Mouse (Mus musculus) lung, embryonic 16.5 days (tissue): ENCODE measurements at regions not wholly inside any gene's neighbourhood (a gene's known extent, or its start where the extent isn't known, plus 50 kb on each side); places are given as distances from the start of the nearest gene placed in this dataset.
"Not testable (repeated sequence)": the region's sequence is repeated elsewhere in the genome, so short reads cannot be mapped to it uniquely, and the experiment has no call there.

ENCODE experiments used
- ATAC-seq: fragments of 200-750 bp; cut with Nextera tagmentation; 2 replicates; pipeline ENCODE4 v1.8.0; 2017; ENCODE audit warnings: low read depth, mild to moderate bottlenecking, moderate library complexity
- H3K27ac ChIP-seq: fragments of 300-500 bp; sonication (generic); 2 replicates; pipeline ENCODE4 v1.5.1; 2014; ENCODE audit warnings: mild to moderate bottlenecking, control low read depth, low read length
- H3K27me3 ChIP-seq: fragments of 300-500 bp; sonication (generic); 2 replicates; pipeline ENCODE4 v1.6.1; 2014; ENCODE audit warnings: low read depth, low read length, mixed read lengths; ENCODE audit not compliant: control insufficient read depth, insufficient read depth
- H3K36me3 ChIP-seq: fragments of 300-500 bp; sonication (generic); 2 replicates; pipeline ENCODE4 v1.6.1; 2014; ENCODE audit warnings: low read length; ENCODE audit not compliant: control insufficient read depth, insufficient read depth
- H3K4me1 ChIP-seq: fragments of 300-500 bp; sonication (generic); replicated peaks from 2 replicates; pipeline ENCODE4 v1.6.1; 2014; ENCODE audit warnings: low read length, mixed read lengths; ENCODE audit not compliant: control insufficient read depth, insufficient read depth
- H3K4me2 ChIP-seq: fragments of 300-500 bp; sonication (generic); 2 replicates; pipeline ENCODE4 v1.6.1; 2014; ENCODE audit warnings: low read depth, low read length, control low read depth
- H3K4me3 ChIP-seq: fragments of 300-500 bp; sonication (generic); 2 replicates; pipeline ENCODE4 v1.5.1; 2014; ENCODE audit warnings: mild to moderate bottlenecking, low read length, control low read depth
- H3K9ac ChIP-seq: fragments of 300-500 bp; sonication (generic); 2 replicates; pipeline ENCODE4 v1.6.1; 2014; ENCODE audit warnings: low read length, control low read depth
- H3K9me3 ChIP-seq: fragments of 300-500 bp; sonication (generic); 2 replicates; pipeline ENCODE4 v1.6.1; 2016; ENCODE audit warnings: low read length; ENCODE audit not compliant: control insufficient read depth
- WGBS: fragments of 180-500 bp; shearing (Covaris S2); extraction: QIAGEN DNeasy Blood & Tissue Kit; methylation state at CpG from one replicate; pipeline ENCODE4 v1.1.7; 2014; 5-methylcytosine and 5-hydroxymethylcytosine counted together

DNA sequence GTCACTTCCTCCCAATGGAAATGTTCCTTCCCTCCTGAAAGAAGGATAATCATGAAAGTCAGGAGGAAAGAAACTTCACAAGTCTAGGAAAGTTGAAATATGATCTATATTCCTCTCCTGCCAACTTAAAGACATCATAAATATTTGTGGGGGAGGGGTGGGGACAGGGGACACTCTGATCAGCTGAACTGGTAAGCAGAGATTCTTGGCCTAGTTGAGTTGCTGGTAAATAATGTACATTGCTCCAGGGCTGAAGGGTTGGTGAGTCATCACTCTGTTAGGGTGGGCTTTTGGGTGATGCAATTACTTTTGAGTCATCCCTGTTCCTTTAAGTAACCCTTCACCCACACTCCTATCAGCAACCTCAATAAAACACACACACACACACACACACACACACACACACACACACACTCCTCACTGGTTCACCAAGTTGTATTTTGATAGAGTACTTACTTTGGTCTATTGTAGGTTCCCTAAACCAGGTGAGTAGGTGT is 56.0 kb downstream of the Ccdc71l start:
- Histone ChIP-seq H3K4me3 (no peak overlapping the region), H3K27me3 (no peaks in the 10 kb centered on the region), H3K4me1 (no peaks in the 10 kb centered on the region), H3K9ac (no peak overlapping the region), H3K4me2 (no peak overlapping the region), H3K27ac (no peak overlapping the region), H3K9me3 (no peaks in the 10 kb centered on the region), H3K36me3 (no peaks in the 10 kb centered on the region)
- ATAC-seq = no peak

DNA sequence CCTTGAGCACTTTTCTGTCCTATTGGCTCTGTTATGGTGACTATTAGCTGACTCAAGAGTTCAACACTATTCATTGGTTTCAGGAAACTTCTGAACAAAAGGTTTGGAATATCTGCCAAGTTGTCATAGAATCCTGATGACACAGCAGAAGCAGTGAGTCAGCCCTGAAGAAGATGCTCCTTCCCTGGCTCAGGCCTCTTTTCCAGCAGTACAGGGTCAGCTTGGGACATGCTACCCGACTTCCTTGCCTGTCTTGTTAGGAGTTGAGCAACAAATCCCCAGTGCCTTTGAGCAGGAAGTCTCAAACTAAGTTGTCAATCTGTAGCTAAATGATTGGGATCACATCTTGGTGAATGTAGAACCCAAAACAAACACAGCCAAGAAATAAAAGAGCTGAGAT is 56.6 kb downstream of the Ccdc71l start:
- Histone ChIP-seq H3K9ac (no peak overlapping the region), H3K27ac (no peak overlapping the region), H3K27me3 (no peaks in the 10 kb centered on the region), H3K4me3 (no peak overlapping the region), H3K4me2 (no peak overlapping the region), H3K36me3 (no peaks in the 10 kb centered on the region), H3K4me1 (no peaks in the 10 kb centered on the region), H3K9me3 (no peaks in the 10 kb centered on the region)
- ATAC-seq = no peak
- 57% methylated on average over 1 of the region's 1 CpGs for WGBS

DNA sequence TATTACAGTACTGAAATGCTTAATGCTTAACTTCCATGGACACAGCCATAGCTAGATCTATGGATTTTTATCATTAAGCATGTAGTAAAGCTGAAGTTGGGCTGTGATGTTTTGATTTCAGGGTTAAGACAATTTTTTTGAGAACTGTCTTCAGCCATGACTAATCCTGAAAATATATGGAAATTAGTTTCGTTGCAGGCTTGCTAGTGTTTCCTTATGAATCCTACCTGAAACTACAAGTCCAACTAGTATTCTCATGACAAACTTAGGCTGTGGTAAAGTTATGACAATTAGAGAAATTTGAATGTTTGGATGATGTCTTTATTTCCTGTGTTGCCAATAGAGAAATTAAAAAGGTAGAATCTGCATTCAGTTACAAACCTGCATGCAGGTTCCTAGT is 59.7 kb downstream of the Ccdc71l start:
- no peak for ATAC-seq
- WGBS = 68% methylated on average over 1 of the region's 1 CpGs
- Histone ChIP-seq H3K9me3 (no peaks in the 10 kb centered on the region), H3K4me3 (no peak overlapping the region), H3K4me1 (no peaks in the 10 kb centered on the region), H3K27ac (no peak overlapping the region), H3K9ac (no peak overlapping the region), H3K36me3 (no peaks in the 10 kb centered on the region), H3K4me2 (no peak overlapping the region), H3K27me3 (no peaks in the 10 kb centered on the region)

DNA sequence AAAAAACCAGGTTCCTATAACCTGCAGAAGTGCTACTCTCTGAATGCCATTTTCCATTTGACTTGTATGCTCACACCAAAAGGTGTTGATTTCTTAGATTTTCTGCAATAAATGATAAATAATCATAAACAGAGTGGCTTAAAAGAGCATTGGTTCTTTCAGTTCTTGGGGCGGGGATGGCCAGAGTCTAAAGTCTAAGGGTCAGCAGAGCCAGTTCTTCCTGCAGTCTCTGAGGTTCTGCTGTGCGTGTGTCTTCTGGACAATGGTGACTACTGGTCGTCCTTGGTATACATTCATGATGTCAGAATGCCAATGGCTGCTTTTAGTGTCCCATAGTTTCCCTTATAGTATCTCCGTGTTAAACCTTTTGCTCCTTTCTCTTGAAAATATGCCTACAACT is 66.3 kb downstream of the Ccdc71l start:
- H3K27me3 ChIP-seq = no peaks in the 10 kb centered on the region
- H3K9me3 ChIP-seq = no peaks in the 10 kb centered on the region
- no peak for ATAC-seq
- no peaks in the 10 kb centered on the region for H3K4me1 ChIP-seq
- no peaks in the 10 kb centered on the region for H3K36me3 ChIP-seq
- 86% methylated on average over 4 of the region's 4 CpGs for WGBS
- H3K27ac ChIP-seq = no peak overlapping the region
- no peak overlapping the region for H3K9ac ChIP-seq
- H3K4me3 ChIP-seq = no peak overlapping the region
- no peak overlapping the region for H3K4me2 ChIP-seq

DNA sequence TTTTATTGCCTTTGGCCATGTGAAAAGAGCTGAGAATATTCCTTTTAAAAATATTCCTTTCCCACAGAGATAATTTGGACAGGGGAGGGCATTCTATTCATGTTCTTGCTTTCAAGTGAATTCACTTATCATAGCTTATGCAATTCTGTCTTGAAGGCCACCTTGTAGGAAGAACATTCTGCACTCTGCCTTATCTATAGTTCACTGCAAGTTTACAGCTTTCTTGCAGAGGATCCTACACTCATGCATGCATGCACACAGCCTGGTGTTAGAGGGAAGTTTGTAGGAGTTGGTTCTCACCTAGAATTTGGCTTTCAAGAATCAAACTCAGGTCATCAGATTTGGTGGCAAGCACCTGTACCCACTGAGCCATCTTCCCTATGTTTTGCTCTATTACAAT is 67.4 kb downstream of the Ccdc71l start:
- Histone ChIP-seq H3K4me1 (no peaks in the 10 kb centered on the region), H3K4me2 (no peak overlapping the region), H3K9ac (no peak overlapping the region), H3K27me3 (no peaks in the 10 kb centered on the region), H3K27ac (no peak overlapping the region), H3K4me3 (no peak overlapping the region), H3K9me3 (no peaks in the 10 kb centered on the region), H3K36me3 (no peaks in the 10 kb centered on the region)
- ATAC-seq = no peak

DNA sequence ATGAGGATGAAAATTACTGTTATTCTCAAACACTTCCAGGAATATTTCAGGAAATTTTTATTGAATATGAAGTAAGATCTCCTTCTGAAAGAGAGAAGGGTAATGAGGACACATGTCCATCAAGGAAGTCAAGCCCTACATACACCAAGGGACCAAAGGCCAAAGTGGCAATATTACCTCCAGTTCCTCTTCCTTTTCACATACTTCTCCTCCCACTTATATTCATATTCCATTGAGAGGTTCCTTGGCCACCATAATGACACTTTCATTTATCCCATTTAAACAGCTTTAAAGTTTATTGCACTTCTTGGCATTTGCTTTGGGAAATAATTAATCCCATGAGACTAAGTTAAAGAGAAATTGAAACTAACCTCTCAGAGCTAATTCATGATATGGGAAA is 70.9 kb downstream of the Ccdc71l start:
- Histone ChIP-seq H3K36me3 (no peaks in the 10 kb centered on the region), H3K4me3 (no peak overlapping the region), H3K9me3 (no peaks in the 10 kb centered on the region), H3K27me3 (no peaks in the 10 kb centered on the region), H3K4me1 (no peaks in the 10 kb centered on the region), H3K27ac (no peak overlapping the region), H3K4me2 (no peak overlapping the region), H3K9ac (no peak overlapping the region)
- ATAC-seq = no peak

DNA sequence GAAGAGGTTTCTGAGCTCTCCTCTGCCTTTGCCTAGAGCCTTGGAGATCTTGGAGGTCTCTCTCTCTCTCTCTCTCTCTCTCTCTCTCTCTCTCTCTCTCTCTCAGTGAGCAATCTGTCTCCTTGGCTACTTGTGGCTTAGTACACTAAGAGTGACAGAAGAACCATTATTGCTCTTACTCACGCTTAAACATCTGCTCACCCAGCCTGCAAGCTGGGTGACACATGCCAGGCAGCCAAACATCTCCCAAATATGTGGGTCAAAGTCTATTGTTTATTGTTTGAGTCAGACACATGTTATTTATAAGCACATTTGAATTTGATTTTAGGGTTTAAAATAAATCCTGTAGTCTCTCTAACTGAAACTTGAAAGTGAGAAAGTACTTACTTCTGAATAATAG is 72.7 kb downstream of the Ccdc71l start:
- Histone ChIP-seq H3K4me2 (no peak overlapping the region), H3K9me3 (no peaks in the 10 kb centered on the region), H3K36me3 (no peaks in the 10 kb centered on the region), H3K9ac (no peak overlapping the region), H3K4me1 (no peaks in the 10 kb centered on the region), H3K4me3 (no peak overlapping the region), H3K27me3 (no peaks in the 10 kb centered on the region), H3K27ac (no peak overlapping the region)
- no peak for ATAC-seq
- WGBS = 39% methylated on average over 1 of the region's 1 CpGs

DNA sequence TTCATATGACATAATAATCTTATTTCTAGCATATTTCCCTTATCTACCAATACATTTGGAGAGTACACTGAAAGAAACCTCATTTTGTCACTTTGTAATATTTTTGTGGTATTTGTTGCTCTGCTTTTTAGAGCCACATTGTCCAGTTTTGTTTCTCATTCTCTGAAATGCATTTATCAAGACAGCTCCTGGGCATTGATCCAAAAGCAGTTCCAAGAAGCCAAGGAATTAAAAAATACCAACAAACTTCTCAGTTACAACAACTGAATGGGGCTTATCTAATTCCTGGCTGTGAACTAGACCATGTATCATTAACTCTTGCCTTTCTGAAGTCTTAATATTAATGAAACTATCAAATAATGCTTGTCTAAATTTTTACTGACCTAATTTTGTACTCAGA is 76.3 kb downstream of the Ccdc71l start:
- H3K9me3 ChIP-seq = no peaks in the 10 kb centered on the region
- no peaks in the 10 kb centered on the region for H3K4me1 ChIP-seq
- H3K27ac ChIP-seq = no peak overlapping the region
- no peak overlapping the region for H3K4me3 ChIP-seq
- no peaks in the 10 kb centered on the region for H3K27me3 ChIP-seq
- H3K36me3 ChIP-seq = no peaks in the 10 kb centered on the region
- no peak for ATAC-seq
- no peak overlapping the region for H3K9ac ChIP-seq
- no peak overlapping the region for H3K4me2 ChIP-seq

DNA sequence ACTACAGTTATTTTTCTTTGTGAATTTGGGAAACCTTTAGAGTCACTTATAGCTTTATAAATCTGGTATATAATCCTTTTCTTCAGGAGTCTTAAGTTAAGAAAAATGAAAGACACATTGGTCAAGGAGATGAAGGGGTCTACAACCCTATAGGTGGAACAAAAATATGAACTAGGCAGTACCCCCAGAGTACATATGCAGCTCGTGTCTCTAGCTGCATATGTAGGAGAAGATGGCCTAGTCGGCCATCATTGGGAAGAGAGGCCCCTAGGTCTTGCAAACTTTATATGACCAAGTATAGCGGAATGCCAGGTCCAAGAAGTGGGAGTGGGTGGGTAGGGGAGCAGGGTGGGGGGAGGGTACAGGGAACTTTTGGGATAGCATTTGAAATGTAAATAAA is 76.7 kb downstream of the Ccdc71l start:
- H3K36me3 ChIP-seq, H3K4me3 ChIP-seq, ATAC-seq, H3K4me1 ChIP-seq, H3K27me3 ChIP-seq, H3K27ac ChIP-seq, H3K9me3 ChIP-seq, H3K9ac ChIP-seq, H3K4me2 ChIP-seq: not testable (repeated sequence)
- WGBS = 79% methylated on average over 3 of the region's 3 CpGs

DNA sequence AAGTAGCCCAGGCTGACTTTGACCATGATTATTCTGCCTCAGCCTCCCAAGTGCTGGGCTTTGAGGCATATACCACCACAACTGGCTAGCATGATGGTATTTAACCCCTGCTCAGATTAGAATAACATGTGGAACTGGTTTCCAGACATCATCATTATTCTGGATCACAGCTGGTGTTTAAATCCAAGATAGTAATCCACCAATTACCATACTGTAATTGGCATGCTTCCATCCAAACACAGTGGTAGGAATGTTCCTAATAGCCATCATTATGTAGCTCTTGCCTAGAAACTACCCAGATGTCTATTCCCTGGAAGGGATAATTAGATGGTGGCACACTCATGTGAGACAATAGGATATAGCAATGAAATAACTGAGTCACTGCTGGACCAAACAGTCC is 77.4 kb downstream of the Ccdc71l start:
- ATAC-seq = no peak
- H3K27ac ChIP-seq = no peak overlapping the region
- no peaks in the 10 kb centered on the region for H3K4me1 ChIP-seq
- no peak overlapping the region for H3K4me2 ChIP-seq
- H3K27me3 ChIP-seq = no peaks in the 10 kb centered on the region
- no peaks in the 10 kb centered on the region for H3K36me3 ChIP-seq
- H3K9me3 ChIP-seq = no peaks in the 10 kb centered on the region
- H3K9ac ChIP-seq = no peak overlapping the region
- no peak overlapping the region for H3K4me3 ChIP-seq
